Mouse (Mus musculus): ENCODE data around the gene Zc3hav1.
A peak's percentile ranks its signal among the peaks of the same experiment; 100 is the strongest.

Gene Zc3hav1

GRCm38 (mm10) chr6:38351930-38352329 is 2.5 kb downstream of the Zc3hav1 start:
- DNase-seq = no peak

GRCm38 (mm10) chr6:38349806-38350205 is 4.6 kb downstream of the Zc3hav1 start:
- DNase-seq = no peak

DNA sequence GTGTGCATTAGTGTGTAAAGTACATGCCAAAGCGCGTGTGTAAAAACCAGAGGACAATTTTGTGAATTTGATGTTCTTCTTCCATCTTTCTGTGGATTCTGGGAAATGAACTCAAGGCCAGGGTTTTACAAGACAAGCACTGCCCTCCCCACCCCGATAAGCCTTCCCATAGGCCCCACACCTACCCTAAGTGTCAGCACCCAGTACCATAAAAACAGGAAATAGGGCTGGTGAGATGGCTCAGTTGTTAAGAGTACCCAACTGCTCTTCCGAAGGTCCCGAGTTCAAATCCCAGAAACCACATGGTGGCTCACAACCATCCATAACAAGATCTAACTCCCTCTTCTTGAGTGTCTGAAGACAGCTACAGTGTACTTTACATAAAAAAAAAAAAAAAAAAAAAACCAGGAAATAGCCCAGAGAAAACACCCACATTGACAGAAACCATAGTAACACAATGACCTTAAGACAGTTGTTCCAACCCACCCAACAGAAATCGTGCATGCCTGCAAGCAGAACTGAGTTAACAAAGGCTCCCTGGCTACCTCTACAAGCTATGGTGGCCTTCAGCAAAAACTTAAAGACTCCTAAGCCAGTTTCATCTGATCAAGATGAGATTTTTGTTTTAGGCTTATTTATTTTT is 5.5 kb downstream of the Zc3hav1 start:
- DNase-seq = no peak

GRCm38 (mm10) chr6:38347875-38348274 is 6.5 kb downstream of the Zc3hav1 start:
- DNase-seq = no peak

DNA sequence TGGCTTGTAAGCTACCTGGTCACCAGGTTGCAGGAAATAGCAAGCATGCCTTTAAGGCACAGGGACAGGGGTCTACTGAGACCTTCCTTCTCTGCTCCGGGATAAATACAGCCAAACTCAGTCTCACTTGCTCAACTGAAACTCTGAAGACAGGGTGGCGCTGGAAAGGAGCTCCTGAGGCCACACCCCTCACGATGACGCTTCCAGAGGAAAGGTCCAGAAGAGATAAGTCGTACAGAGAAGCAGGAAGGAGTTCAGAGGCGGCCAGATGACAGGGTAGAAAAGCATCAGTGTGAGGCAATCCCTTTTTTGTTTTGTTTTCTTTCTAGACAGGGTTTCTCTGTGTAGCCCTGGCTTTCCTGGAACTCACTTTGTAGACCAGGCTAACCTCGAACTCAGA is 8.6 kb downstream of the Zc3hav1 start:
- DNase-seq = peak; percentile 47 to 63

- no peak for DNase-seq
These were observed 10.3 kb downstream of the Zc3hav1 start for GRCm38 (mm10) chr6:38344006-38344670.

DNA sequence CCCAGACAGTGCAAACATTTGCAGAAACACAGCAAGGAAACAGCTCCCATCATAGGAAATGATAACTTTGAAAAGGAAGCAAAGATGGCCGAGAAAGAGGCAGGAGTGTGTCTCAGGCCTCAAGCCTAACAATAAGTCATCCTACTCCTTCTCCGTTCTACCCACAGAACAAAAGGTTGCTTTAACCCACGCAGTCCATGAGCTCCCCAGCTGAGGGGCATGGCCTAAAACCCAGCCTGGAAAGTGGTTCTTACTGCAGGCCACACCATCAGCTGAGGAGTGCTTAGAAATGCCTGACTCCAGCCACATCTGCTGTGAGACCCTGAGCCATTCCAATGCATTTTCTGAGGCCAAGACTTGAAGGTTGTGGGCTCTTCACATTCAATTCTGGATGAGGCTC is 10.8 kb downstream of the Zc3hav1 start:
- DNase-seq = no peak

GRCm38 (mm10) chr6:38342666-38342992 is 11.8 kb downstream of the Zc3hav1 start:
- no peak for DNase-seq

GRCm38 (mm10) chr6:38341751-38342665 is 12.4 kb downstream of the Zc3hav1 start:
- no peak for DNase-seq

GRCm38 (mm10) chr6:38339078-38339477 is 15.3 kb downstream of the Zc3hav1 start:
- no peak for DNase-seq

DNA sequence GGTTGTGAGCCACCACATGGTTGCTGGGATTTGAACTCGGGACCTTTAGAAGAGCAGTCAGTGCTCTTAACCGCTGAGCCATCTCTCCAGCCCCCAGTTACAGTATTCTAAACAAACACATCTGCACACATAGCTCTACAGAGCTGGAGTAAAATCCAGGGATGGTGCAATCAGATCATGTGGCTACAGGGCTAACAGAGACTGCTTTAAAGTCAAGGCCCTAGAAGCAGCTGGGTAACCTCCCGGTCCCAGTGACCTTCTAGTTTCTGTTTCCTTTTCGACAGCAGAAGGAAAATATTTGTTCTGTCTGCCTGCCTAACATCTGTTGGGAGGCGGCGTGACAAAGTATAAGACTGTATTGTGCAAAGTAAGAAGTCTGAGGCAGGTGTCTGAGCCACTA is 16.5 kb downstream of the Zc3hav1 start:
- no peak for DNase-seq

DNA sequence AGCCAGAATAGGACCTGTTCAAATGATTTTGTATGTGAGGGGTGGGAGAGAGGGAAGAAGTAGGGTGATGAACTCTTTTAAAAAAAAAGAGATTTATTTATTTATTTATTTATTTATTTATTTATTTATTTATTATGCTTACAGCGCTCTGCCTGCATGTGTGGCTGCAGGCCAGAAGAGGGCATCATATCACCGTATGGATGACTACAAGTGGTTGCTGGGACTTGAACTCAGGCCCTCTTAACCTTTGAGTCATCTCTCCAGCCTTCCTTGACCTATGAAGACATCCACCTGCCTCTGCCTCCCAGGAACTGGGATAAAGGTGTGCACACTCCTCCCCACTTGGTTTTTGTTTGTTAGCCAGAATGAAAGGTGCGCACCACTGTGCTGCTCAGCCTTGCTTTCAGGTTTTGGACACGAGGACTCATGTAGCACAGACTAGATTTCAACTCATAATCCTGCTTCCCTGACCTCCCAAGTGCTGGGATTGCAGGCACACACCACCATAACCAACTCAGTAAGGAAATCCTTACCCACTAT is 17.2 kb downstream of the Zc3hav1 start:
- DNase-seq = peak in 1 of 2 experiments; percentile 8

- DNase-seq = no peak
These were observed 19.1 kb downstream of the Zc3hav1 start for GRCm38 (mm10) chr6:38335264-38335663.

DNA sequence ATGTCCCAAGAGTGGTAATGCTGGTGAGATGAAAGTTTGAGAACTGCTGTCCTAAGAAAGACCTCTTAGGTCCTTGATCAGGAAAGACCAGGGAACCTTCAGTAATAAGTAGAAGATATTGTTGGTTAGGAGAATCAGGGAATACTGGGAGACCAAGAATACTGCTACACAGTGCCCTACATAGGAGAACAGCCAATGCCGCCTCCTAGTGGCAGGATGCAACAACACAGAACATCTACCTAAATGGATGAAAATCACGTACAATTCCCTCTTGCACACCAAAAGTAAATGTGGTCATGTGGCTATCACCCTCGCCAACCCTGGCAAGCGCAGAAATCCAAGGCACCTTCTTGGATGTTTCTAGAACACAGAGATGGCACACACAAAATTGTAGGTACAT is 27.8 kb downstream of the Zc3hav1 start:
- DNase-seq = peak; percentile 56 to 66

- no peak for DNase-seq
These were observed 33.8 kb downstream of the Zc3hav1 start for GRCm38 (mm10) chr6:38320621-38321020.

DNA sequence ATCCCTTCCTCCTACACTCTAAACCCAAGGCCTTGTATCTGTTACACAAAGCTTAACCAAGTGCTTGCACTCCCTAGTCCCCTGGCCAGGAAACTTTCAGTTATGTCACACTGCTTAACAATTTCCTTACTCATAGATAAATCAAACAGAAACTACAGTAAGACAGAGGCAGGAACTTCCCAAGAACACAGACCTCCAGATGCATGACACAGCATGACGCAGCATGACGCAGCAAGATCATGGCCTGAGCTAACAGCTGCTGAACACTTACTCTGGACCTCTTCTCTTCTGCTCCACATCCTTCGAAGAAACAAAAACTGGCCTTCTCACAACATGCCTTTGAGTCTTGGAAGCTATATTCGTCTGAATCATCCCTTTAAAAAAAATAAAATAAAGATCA is 38.4 kb downstream of the Zc3hav1 start:
- DNase-seq = no peak

- DNase-seq = no peak
These were observed 44.7 kb downstream of the Zc3hav1 start for GRCm38 (mm10) chr6:38309741-38310140.

DNA sequence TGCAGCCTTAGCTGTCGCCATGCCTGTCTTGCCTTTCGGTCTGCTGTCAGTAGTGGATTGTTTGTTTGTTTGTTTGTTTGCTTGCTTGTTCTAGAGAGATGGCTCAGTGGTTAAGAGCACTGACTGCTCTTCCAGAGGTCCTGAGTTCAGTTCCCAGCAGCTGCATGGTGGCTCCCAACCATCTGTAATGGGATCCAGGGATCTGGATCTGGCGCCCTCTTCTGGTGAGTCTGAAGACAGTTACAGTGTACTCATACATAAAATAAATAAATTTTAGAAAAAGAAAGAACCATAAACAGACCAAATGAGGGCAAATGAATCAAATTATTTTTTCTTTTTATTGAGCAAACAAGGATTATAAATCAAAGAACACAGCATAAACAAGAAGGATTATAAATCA is 49.4 kb downstream of the Zc3hav1 start:
- no peak for DNase-seq

- peak; percentile 59 to 75 for DNase-seq
These were observed 55.5 kb downstream of the Zc3hav1 start, which contains the start of gene Zc3hav1l for GRCm38 (mm10) chr6:38298761-38299401. Gene Zc3hav1l, minus strand, starts transcription at chr6:38299259.

DNA sequence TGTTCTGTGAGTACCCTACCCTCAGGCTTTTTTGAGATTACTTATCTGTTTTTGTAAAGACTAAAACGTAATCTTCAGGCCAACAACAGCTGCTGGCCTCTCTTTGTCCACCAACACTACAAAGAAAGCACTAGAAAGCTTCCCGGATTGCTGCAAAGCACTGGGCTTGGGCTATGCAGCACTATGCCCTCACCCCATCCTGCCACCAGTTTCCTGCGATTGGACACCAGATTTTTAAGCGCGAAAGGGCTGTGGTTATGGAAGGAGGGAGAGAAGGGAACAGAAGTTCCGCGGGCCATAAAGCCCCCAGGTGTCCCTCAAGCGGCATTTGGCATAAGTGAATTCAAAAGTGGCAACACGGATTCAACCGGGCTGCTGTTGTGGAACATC is 56.2 kb downstream of the Zc3hav1 start:
- DNase-seq = no peak

- DNase-seq = no peak
These were observed 56.7 kb downstream of the Zc3hav1 start for GRCm38 (mm10) chr6:38297580-38298245.

GRCm38 (mm10) chr6:38293708-38294107 is 60.7 kb downstream of the Zc3hav1 start:
- DNase-seq = no peak

Data from kidney, postnatal 25 days (tissue).